Mouse (Mus musculus): Measurements from ENCODE around the gene Gal.

Gal gene

GRCm38 (mm10) chr19:3414268-3414733 lies at the start of gene Gal:
Gene Gal, minus strand, starts transcription at chr19:3414544.
- peak; percentile 21 for DNase-seq (ENCODE audit: low read depth, low spot score)

DNA sequence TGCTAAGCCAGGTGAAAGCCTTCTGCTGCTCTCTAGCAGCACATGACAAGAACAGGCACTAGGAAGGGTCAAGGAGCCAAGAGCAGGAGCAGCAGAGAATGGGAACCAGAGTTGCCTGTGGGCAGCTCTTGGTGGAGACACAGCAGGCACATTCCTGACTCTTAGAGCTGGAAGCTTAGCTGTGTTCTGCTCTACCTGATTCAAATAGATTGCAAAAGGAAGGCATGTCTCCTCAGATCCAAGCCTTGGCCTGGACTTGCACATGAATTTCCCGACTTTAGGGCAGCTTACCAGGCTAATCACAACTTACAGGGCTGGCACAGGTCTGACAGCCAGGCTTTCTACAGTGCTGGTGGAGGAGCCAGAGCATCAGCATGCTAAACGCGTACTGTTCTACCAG lies 45.6 kb upstream of the Gal start:
- DNase-seq (ENCODE audit: low read depth, low spot score), result no peak

DNA sequence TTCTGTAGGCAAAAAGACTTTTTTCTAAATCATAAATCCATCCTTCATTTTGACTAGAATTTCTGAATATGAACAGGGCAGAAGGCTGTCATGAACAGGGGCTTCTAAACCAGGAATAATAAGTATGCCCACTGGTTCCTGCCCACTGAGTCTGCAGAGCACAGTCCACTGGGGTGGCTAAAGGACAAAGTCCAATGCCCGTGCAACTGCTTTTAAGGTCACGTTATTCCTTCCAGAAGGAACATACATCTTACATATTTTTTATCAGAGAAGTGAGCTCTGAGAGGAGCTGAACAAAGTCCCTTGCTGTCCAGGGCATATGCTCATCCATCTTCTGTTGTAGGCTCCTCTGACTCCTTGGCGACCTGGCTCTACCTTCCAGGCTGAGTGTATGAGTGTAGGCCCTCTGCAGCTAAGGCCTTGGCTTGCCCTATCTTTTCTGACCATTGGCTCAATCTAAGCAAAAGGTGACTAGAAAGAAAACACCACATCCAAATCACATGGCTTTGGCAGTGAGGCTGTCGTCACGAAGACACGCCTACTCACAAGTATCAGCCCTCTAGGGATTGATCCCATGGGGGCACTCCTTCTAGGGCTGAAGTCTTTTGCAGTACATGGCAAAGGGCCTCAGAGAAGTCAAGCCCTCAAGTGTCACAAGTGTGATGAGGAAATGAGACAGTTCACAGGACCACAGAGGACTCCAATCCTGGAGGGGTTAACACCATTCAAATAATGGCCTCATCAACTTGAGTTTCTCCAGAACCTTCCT lies 44.2 kb upstream of the Gal start:
- no peak for DNase-seq (ENCODE audit: low read depth, low spot score)

DNA sequence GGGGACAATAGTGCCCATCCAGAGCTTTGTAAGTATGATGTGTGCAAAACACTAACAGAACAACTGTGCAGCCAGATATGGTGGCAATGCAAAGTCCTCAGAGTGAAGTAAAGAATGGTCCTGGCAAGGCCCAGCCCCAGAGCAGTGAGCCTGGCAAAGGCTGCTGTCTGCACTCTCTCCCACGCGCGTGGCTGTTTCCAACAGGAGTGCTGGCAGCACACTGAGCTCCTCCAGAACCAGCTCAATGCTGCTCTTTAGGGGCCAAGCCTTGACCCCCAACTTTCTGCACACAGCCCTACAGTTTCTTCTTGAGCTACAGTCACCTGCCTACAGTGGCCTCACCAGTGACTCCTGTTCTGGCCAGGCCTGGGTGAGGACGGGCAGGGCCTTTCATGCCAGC lies 43.4 kb upstream of the Gal start:
- no peak for DNase-seq (ENCODE audit: low read depth, low spot score)

DNA sequence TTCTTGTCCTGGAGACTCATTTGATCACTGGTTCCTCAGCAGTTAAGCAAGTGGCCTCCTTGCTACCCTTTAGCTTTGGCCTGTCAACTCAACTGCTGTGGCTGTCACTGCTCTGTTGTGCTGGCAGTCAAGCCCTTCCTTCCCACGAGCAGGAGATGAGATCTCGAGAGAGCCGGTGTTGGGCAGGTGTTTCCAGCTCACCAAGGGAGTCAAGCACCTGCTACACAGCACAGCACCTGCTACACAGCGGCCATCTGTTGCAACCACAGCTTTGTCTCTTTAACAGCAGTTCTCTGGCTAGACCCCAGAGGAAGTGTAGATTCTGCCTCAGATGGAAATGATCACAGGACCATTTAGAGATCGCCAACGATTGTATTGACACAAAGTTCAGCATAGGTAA lies 37.3 kb upstream of the Gal start:
- no peak for DNase-seq (ENCODE audit: low read depth, low spot score)

DNA sequence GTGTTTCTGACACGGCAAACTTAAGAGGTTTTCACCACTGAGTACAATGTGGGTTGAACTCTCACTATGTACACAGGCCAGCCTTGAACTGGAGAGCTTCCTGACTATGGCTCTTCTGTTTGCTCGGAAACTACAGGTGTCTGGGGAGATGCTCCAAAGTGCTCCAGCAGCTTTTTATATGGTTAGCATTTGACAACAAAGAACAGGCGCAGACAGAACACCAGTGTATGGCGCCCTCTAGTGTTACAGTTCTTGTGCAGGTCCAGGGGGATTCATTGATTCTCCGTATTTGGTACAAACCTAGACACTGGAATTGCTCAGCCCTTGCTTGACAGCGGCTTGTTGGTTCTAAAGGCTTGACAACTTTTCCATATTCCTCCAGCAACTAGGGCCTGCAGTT lies 36.8 kb upstream of the Gal start:
- peak; percentile 80 for DNase-seq (ENCODE audit: low read depth, low spot score)

GRCm38 (mm10) chr19:3450714-3451113 lies 36.4 kb upstream of the Gal start:
- DNase-seq (ENCODE audit: low read depth, low spot score), result no peak

GRCm38 (mm10) chr19:3449248-3449647 lies 34.9 kb upstream of the Gal start:
- DNase-seq (ENCODE audit: low read depth, low spot score), result no peak

- DNase-seq (ENCODE audit: low read depth, low spot score), result peak; percentile 41
These were observed 33.0 kb upstream of the Gal start for GRCm38 (mm10) chr19:3447348-3447747.

- DNase-seq (ENCODE audit: low read depth, low spot score), result no peak
These were observed 26.7 kb upstream of the Gal start for GRCm38 (mm10) chr19:3441092-3441491.

GRCm38 (mm10) chr19:3440667-3441066 lies 26.3 kb upstream of the Gal start:
- DNase-seq (ENCODE audit: low read depth, low spot score), result no peak

DNA sequence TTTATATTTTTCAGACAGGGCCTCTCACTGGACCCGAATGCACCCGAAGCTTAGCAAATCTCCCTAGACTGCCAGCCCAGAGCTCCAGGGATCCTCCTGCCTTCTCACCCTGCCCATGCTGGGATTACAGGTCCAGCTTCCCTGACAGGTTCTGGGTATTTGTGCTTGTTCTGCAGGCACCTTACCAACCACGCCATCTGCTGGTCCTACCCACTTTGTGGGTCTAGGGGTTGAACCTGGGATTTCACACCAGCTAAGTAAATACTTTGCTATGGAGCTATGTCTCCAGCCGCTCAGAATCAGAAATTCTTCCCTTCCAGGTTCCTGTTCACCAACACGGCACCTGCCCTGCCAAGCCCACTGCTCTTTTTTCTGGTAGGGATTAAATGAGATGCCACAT lies 23.6 kb upstream of the Gal start:
- DNase-seq (ENCODE audit: low read depth, low spot score), result peak; percentile 34

DNA sequence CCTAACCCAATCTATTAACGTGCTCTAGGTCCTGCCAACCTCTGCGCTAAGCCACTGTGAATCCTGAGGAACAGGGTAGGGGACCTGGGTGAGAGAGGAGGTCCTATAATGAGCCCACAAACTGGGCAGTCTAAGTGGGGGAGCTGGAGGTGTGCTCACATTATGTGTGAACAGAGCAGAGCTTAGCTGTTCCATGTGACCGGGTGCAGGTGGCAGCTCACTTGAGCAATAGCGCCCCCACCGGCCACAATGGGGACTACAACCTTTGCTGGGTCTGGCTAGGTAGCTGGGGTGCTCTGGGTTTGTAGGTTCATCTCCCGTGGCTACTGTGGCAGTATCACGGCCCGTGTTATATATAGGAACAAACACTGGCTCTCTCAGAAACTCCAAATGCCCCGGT lies 22.5 kb upstream of the Gal start:
- peak; percentile 79 for DNase-seq (ENCODE audit: low read depth, low spot score)

- no peak for DNase-seq (ENCODE audit: low read depth, low spot score)
These were observed 21.5 kb upstream of the Gal start for GRCm38 (mm10) chr19:3435824-3436223.

DNA sequence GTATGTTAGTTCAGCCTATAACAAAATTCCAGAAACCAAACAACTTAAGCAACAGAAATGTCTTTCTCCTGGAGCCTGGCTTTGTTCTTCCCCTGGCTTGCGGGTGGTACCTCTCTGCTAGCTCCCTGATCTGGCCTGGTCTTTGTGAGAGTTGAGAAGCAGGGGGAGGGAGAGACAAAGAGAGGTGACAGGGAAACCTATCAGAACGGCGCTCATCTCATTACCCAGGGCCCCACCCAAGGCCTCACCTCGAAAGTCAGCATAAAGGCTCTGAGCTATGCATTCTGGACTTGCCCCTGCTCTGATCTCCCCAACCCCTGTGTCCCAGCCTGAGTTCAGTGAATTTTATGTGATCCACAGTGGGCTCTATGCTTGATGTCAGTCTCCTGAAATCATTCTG lies 20.3 kb upstream of the Gal start:
- peak; percentile 60 for DNase-seq (ENCODE audit: low read depth, low spot score)

DNA sequence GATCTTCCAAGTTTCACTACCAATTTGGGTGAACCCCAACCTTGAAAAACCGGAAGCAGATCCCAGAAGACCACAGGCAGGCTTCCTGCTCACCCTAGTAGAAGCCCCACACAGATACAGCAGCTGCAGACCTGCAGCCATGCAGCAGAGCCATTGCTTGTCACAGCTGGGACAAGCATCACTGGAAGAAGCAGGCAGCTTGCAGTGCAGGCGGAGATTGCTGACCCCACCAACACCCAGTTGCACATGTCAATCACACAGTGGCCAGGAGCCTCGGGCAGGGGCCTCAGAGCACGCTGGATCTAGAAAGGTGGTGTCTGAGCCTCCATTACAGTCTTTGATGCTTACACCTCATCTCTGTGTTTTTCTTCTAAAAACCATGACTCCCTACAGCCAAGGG lies 19.8 kb upstream of the Gal start:
- no peak for DNase-seq (ENCODE audit: low read depth, low spot score)

GRCm38 (mm10) chr19:3431969-3432368 lies 17.6 kb upstream of the Gal start:
- DNase-seq (ENCODE audit: low read depth, low spot score), result no peak

- no peak for DNase-seq (ENCODE audit: low read depth, low spot score)
These were observed 16.7 kb upstream of the Gal start for GRCm38 (mm10) chr19:3431066-3431465.

GRCm38 (mm10) chr19:3429156-3429816 lies 14.9 kb upstream of the Gal start:
- no peak for DNase-seq (ENCODE audit: low read depth, low spot score)

DNA sequence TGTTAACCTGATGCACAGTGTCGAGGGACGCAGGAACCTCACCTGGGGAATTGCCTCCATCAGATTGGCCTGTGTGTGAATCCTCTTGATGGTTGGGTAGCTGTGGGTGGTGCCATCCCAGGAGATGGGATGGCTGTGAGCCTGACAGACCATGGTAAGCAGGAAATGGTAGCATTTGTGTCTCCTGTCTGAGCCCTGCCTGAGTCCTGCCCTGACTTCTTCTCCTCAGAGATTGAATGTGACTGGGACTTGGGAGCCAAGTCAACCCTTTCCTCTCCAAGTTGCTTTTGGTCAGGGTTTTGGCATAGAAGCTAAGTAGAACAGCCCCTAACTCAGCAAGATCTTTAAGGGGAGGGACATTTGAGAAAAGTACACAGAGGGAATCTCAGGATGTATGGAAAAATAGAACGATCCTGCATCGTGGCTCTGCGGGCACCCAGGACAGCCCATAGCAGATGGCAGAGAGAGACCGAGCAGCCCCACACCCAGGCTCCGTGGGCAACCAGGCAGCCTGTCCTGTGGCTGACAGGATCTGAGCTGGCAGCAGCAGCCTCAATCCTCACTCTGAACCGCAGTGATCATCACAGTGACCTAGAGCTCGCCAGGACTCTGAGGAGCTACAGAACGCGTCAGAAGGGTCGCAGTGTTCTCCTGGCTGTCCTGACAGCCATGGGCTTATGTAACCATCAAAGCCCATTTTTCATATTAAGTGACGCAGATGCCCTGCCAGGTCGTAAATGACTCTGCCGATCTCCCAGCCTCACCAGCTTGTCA lies 13.9 kb upstream of the Gal start:
- no peak for DNase-seq (ENCODE audit: low read depth, low spot score)

DNA sequence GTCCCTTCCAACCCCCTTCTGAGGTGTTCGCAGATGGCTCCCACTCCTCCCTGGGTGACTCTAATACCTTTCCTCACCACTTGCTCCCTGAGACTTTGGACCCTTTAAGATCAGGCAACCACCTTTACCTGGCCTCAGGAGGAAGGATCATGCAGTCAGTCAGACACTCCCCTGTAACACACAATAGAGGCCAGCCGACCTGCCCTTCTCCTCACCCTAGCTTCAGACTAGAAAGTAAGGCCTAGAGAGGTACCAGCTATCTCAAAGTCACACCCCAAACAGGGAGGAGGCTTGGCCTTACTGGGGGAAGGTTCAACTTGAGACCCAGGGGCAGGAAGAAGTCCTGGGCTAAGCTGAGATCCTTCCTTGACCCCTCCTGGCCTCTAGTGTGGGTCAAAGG lies 9.9 kb upstream of the Gal start:
- DNase-seq (ENCODE audit: low read depth, low spot score), result no peak

DNA sequence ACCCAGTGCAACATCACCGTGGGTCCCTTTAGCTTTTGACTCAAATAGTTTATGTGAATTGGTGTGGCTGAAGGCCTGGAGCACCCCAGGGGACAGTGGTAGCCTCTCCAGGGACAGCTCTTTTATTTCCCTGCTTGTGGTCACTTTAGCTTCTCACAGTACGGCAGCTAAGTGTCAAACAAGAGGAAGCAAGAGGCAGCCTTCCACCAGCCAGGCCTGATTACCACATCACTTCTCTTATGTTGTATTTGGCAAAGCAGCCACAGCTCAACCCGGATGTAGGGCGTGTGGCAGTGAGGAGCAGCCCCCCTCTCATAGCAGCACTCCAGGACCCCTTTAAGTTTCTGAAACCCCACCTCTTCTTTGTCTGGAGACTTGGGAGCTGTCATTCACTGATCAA lies 8.6 kb upstream of the Gal start:
- DNase-seq (ENCODE audit: low read depth, low spot score), result no peak

GRCm38 (mm10) chr19:3422488-3422887 lies 8.1 kb upstream of the Gal start:
- no peak for DNase-seq (ENCODE audit: low read depth, low spot score)

Data from ES-CJ7 (cell line).